Mouse (Mus musculus): ENCODE results near the gene Lamb3.
A peak's percentile ranks its signal among the peaks of the same experiment; 100 is the strongest.

Lamb3 gene

DNA sequence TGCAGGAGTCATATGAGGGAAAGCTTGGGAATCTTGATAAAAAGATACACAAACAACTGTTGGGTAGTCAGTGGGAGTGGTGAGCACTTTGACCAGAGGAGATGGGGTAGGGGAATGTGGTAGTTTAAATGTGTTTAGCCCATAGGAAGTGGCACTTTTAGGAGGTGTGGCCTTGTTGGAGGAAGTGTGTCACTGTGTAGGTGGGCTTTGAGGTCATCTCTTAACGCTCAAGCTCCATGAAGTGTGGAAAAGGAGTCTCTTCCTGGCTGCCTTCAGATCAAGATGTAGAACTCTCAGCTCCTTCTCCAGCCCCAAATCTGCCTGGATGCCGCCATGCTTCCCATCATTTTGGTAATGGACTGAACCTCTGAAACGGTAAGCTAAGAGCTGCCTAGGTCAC is at the start of gene Lamb3:
TSS of gene Lamb3 (plus strand) at position 197 of the 400 bp plus-strand sequence.
- no peak for DNase-seq (ENCODE audit: inconsistent age in 2 of 2, low spot score in 1 of 2)

DNA sequence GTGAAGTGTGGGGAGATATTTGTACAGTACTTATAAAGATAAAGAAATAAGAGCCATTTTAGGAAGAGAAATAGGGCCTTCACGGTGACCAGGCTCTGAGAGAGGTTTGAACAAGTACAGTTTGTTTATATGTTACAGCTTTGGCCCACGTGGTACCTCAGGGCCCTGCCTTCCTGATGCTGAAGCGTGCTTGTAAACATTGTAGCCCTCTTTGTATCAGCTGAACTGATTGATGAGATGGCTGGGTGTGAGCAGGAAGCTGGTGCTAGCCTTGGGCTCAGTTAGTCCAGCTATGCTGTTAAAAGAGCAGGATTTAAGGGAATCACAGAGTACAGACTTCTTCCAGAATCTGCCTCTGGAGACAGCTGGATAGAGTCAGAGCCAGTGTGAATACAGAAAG is 48.3 kb upstream of the Lamb3 start:
- DNase-seq (ENCODE audit: inconsistent age in 2 of 2, low spot score in 1 of 2): no peak

DNA sequence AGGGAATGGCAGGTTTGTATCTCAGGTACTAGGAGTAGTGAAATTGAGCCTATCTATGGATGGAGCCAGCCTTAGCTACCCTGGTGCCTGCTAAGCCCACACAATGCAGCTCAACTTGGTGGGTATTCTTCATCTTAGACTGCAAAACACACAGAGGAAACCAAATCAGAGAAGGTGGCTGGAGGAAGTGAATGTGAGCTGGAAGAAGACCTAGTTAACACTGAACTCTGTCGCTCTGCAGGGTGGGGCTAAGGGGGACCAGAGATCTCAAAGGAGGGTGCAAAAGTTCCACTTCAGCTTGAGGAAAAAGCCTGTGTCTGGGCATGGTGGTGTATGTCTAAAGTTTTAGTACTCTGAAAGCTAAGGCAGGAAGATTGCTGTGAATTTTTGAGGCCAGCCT is 47.9 kb upstream of the Lamb3 start:
- no peak for DNase-seq (ENCODE audit: inconsistent age in 2 of 2, low spot score in 1 of 2)

DNA sequence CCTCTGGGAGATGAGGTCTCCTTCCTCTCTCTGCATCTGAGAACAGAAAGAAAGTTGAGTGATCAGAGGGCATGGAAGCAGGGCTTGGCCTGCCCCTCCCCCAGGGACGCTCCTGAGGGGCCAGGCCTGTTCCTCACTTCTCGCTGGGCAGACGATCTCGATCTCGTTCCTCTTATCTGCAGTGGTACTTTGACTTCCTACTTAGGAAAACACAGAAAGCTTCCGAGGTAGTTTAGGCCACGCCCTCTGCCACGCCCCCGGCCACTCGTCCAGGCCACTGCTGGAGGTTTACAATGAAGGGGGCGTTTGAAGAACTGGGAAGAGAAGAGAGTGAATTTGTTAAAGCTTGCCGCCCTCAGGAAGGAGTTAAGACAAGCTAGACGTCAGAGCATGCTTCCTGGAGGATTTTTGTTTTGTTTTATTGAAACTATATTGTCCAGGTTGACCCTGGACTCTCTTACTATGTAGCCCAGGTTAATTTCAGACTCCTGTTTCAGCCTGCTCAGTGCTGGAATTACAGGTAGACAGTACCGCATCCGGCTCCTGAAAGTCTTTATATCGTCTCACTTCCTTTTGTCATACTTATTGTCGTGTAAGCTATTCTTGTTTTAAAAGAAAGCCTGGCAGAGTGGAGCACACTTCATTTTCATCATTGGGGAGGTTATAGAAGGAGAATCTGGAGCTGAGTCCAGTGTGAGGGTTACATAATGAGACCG is 47.0 kb upstream of the Lamb3 start:
- peak; percentile 35 to 66 for DNase-seq (ENCODE audit: inconsistent age in 2 of 2, low spot score in 1 of 2)

DNA sequence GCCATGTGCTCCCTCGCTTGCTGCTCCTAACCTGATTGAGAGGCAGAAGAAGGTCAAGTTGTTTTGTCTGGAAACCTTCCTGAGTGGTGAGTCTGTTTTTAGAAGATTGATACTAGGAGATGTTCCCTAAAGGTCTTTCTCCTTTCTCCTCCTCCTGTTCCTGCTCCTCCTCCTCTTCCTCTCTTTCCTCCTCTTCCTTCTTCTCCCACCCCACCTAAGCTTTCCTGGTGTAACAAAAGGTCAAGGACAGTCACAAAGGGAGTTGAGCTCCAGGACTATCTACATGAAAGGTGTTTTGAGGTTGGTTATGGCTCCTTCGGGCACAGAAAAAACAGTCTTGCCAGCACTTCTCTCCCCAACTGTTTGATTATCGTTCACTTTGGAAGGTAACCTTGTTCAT is 39.8 kb upstream of the Lamb3 start, which contains the start of gene A130010J15Rik:
TSS of gene A130010J15Rik (plus strand) at position 301 of the 400 bp plus-strand sequence.
- DNase-seq (ENCODE audit: inconsistent age in 2 of 2, low spot score in 1 of 2): no peak

DNA sequence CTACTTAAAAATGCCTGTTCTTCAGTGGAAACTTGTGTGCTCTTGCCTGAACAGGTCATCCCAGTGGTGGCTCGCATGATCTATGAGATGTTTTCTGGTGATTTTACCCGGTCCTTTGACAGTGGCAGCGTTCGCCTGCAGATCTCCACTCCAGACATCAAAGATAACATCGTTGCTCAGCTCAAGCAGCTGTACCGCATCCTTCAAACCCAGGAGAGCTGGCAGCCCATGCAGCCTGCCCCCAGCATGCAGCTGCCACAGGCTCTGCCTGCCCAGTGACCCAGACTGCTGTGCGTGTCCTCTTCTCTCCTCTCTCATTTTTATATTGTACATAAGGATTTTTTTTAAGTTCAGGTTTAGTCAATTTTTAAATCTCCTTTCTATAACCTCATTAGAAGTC is 38.3 kb upstream of the Lamb3 start:
- no peak for DNase-seq (ENCODE audit: inconsistent age in 2 of 2, low spot score in 1 of 2)

DNA sequence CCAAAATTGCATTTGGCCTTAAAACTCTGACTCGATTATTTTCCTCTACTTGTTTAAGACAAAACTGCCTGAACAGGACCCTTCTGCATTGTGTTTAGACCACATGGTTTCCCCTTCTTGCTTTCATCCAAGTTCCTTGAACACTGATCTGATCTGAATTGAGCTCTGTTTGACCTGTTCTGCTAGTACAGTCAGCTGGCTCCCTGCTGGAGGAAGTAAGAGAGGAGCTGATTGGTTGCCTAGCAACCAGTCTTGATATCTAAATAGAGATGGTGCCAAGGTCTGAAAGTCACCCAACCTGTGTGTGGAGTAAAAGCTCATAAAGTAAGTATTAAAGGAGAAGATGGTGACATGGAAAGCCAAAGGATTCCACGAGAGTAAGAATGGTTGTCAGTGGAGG is 37.6 kb upstream of the Lamb3 start:
- DNase-seq (ENCODE audit: inconsistent age in 2 of 2, low spot score in 1 of 2): peak in 1 of 2 experiments; percentile 50

DNA sequence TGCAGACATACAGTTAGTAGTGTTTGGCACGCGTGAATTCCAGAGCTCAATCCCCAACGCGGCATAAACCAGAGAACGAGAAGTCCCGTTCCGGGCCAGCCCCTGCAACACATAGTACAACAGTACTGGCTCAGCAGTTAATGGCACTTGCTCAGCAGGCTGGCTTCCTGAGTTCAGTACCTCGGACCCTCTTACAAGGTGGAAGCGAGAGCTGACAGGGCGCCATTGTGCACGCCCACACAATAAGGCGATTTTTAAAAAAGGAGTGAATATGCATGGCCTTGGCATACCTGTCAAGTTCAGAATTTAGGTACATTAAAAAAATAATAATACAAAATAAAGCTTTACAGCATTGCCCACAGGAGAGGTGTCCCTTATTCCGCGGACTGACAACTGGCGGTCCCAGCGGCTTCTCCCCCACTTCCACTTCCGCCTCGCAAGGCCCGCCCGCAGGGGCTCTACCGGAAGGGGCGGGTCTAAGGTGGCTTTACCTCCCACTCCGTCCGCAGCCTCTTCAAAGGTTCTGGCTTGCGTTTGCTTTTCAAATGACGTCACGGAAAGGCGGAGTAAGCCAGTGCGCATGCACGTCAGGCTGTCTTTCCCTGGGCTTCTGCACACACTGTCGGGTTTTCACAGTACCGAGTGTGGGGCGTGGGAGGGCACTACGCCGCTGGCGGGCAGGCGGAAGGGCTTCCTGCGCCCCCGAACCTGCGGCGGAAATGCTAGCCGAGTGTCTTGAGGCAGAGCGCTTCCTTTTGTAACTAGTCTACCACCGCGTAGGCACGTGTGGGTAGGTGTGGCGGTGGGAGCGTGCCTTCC is 34.3 kb upstream of the Lamb3 start:
- peak; percentile 97 to 98 for DNase-seq (ENCODE audit: inconsistent age in 2 of 2, low spot score in 1 of 2)

DNA sequence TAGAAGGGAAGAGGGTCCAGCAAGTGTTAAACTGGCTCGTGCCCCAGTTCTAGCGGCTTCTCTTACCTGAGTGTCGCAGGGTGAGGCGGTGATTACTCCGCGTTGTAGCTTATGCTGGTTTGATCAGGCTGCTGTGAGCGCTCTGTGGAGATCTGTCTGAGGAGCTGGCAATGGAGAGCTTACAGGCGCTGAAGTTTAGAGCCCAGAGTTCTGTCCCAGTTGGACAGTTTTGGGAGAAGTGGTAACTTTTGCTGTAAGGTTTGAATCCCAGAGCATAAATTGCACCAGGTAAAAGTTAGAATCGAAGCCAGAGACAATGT is 33.7 kb upstream of the Lamb3 start:
- DNase-seq (ENCODE audit: inconsistent age in 2 of 2, low spot score in 1 of 2): no peak

DNA sequence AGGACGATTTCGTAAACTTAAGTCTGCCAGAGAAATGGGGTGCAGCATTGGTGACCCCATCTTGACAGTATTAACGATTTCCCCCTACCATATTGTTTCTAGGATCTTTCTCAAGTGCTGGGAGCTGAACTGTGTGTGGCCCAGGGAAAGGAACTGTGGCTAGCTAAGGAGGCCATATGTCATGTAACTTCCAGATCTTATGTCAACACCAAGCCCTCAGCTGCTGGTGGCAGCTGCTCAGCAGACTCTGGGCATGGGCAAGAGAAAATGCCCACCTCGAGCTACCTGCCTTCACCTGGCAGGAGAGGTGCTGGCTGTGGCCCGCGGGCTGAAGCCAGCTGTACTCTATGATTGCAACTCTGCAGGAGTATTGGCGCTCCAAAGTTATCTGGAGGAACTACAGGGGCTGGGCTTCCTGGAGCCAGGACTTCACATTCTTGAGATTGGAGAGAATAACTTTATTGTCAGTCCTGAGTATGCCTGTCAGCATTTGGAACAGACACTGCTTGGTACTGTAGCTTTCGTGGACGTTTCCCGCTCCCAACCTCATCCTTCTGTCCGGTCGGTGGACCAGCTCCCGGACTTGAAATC is 33.3 kb upstream of the Lamb3 start:
- DNase-seq (ENCODE audit: inconsistent age in 2 of 2, low spot score in 1 of 2): no peak

DNA sequence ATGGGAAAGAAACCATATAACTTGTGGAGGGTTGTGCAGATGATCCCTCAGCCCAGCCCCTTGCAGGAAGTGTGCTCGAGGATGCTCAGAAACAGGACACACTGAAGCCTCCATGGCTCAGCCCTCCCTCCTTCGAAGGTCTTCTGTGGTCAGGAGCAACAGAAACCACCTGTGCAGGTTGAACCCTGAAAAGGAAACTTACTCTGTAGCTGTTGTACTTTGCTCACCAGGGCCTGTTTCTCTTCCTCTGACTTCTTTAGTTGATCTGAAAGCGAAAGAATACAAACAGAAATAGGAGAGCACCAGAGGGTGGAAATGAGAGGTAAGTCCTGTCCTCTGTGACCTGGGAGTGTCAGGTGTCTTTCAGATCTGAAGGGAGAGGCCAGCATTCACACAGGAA is 26.4 kb upstream of the Lamb3 start:
- DNase-seq (ENCODE audit: inconsistent age in 2 of 2, low spot score in 1 of 2): no peak

DNA sequence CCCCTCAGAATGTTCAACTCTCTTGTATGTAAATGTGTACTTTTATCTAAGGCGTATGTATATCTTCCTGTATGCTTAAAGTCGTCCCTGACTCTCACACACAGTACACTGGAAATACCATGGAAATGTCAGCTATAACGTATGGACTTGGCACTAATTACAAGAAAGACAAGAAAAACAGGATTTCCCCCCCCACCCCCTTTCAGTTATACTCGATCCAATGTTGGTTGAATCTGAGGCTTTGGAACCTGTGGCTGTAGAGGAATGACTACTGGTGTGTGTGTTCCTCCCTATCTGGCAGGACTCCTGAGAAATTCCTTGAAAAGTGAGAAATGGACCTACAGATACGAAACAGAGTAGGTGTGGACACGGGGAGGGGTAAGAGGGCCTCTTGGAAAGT is 19.2 kb upstream of the Lamb3 start:
- DNase-seq (ENCODE audit: inconsistent age in 2 of 2, low spot score in 1 of 2): no peak

DNA sequence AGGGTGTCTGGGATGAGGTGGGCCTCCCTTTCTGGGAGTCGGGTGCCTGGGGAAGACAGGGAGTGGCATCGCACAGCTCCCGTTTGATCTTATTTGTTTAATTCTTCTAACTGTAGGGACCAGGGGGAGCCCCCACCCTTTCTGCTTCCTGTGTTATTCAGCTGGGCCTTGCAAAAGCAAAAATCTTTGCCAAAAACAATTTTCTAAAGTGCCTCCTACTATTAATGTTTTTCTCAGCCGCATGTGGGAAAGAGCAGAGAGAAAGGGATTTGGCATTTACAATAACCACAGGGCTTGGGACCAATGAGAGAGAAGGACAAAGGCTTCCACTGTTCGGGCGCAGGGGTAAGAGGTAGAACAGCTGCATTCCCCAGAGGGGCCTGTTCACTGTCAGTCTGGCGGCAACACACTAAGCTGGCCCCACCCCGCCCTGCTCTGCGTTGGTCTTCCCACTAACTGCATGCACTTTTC is 18.3 kb upstream of the Lamb3 start:
- peak in 1 of 2 experiments; percentile 39 for DNase-seq (ENCODE audit: inconsistent age in 2 of 2, low spot score in 1 of 2)

DNA sequence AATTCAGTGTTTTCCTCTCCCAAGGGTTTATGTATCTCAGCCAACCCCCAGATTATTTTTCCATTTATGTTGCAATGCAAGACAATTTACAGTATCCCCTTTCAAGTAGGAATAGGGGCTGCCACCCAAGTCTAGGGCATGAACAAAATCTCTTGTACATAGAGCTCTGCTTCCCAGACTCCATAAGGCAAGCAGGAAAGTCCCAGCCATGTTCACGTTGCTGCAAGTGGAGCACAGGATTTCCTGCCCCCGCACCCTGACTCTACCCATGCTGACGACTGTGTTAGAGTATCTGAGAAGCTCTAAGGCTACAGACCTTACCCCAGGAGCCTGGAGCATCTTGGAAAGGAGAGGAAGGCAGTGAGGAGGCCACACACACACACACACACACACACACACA is 17.7 kb upstream of the Lamb3 start:
- DNase-seq (ENCODE audit: inconsistent age in 2 of 2, low spot score in 1 of 2): no peak

DNA sequence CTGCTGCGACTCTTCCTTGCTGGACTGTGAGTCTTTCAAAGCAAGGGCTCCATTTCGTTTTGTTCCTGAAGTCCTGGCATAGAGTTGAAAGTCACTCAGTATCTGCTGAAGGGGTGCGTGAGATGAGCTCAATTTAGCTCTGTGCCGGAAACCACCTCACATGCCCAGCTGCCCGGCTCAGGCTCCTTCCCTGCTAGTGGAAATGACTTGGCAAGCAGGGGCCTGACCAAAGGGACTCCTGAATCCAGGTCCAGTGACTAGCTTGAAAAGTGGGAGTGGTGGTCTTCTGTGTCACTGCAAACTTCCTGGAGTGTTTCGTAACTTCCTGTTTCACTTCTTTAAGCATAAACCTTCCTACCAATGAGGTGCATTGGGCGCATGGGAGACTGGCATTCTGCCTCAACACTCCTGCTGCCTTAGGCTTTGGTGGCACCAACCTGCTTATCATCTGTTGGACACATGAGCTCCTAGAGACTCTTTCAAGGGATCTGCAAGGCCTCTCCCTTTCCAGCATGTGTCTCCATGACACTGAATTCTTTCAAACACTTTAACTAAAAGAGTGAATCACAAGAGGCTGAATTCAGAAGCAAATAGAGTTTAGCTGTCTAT is 15.7 kb upstream of the Lamb3 start:
- no peak for DNase-seq (ENCODE audit: inconsistent age in 2 of 2, low spot score in 1 of 2)

DNA sequence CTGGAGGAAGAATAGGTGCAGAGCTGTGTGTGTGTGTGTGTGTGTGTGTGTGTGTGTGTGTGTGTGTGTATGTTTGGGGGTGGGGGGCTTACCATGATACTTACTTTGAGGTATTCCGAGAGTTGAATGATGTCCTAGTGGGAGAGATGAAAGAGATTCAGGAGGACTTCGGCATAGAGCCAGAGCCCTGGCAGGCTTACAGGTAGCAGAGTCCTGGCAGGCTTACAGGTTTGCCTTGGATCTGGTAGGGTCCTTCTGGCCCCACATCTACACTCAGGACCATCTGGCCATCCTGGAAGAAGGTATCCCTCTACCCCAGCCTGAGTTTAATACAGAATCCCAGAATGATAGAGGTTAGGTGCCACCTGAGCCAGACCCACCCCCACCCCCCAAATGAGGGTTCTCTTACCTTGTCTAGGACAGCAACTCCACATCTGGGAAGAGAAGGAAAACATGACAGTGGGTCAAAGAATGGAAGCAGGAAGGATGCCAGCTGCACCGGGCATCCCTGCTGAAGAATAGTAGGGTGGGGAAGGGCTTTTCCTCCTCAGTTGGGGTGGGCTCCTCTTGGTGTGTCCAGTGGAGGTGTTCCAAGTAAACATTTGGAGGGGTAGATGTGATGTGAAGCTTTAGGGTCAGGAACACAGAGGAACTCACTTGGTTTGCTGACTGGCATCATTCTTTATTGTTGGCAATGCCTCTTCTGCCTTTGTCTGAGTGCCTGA is 12.9 kb upstream of the Lamb3 start:
- DNase-seq (ENCODE audit: inconsistent age in 2 of 2, low spot score in 1 of 2): no peak

DNA sequence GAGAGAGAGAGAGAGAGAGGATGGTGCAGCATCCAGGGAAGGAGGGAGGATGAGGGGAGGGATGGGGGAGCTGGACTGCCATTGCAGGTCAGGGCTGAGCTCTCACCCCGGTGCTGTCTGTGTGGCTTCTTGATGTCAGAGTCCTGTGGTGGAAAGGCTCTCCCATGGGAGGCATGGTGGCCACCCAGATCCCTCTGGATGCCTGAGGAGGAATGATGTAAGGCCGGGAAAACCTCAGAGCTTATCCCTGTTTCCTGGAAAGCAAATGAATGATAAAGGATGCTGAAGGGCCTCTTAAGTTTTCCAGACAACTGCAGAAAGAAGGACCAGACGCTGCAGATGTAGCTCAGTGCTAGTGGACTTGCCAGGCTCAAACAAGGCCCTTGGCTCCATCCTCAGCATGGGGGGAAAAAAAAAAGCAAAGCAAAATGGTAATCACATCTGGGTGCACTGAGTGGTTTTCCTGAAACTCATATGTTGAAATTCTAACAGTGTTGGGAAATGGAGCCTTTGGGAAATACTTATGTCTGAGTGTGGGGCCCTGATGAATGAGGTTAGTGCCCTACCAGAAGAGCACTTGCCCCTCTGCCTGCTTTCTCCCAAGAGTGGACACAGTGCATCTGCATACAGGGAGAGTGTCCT is 12.2 kb upstream of the Lamb3 start:
- no peak for DNase-seq (ENCODE audit: inconsistent age in 2 of 2, low spot score in 1 of 2)

DNA sequence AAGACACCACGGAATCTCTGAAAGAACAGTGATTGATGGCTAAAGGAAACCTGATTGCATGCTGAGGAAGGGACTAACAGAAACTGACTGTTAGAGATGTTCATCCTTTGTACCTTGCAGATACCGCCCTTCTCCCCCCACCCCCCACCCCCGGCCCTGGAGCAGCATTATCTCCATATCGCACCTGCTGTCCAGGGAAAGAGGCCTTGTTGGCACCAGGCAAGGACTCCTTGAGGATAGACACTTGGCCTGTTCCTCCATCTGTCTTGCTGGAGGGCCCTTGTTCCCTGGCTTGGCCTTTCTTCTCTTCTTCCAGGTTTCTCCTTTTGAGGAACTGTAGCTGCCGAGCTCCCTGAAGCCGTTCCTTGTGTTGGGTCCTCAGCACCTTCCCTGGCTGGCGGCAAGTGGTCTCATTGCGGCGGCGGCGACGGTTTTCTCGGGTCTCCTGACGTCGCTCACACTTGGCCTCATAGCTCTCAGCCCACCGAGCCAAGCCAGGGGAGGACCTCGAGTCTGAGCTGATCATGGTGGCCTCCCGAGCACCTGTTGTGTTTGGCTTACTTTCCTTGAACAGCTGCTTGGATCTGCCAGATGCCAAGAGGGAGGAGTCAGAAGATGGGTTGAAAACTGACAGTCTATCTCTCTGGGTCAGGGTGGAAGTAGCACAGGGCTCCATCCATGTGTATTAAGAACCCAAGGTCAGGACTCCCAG is 9.8 kb upstream of the Lamb3 start:
- DNase-seq (ENCODE audit: inconsistent age in 2 of 2, low spot score in 1 of 2): no peak

DNA sequence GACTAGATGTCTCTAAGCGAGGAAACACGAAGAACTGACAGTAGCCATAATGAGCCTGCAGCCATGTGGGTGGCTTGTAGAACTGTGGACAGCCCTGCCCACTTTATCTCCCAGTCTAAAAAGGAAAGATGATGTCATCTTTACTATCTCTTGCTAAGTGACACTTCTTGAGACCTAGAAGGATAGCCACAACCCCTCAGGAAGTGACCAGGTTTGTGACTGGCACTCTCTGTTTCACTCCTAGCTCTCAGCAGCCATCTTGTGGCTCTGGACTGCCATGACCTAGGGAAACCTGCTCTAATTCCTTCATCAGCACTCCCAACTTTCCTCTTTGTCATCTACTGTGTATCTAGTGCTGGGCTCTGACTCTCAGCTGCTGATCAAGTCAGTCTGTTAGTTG is 9.2 kb upstream of the Lamb3 start:
- DNase-seq (ENCODE audit: inconsistent age in 2 of 2, low spot score in 1 of 2): no peak

Measured in adrenal gland, adult (tissue).